Mouse (Mus musculus) CH12.LX (cell line): ENCODE measurements at regions not wholly inside any gene's neighbourhood (a gene's known extent, or its start where the extent isn't known, plus 50 kb on each side); places are given as distances from the start of the nearest gene placed in this dataset.

Experiments
- DNase-seq: peaks from one replicate; pipeline ENCODE4 v3.0.0-alpha.2; 2013; ENCODE audit errors: extremely low read depth
- H3K27ac ChIP-seq: 2 replicates; pipeline ENCODE4 v1.5.1; 2012; ENCODE audit warnings: low read depth, mild to moderate bottlenecking, control low read depth, moderate library complexity; ENCODE audit not compliant: insufficient read depth
- H3K27me3 ChIP-seq: replicated peaks from 2 replicates; pipeline ENCODE3; 2012; ENCODE audit warnings: inconsistent platforms
- H3K36me3 ChIP-seq, 2 experiments: replicated peaks in 1 of 2; 2 replicates each; pipeline versions ENCODE3 to v1.6.1; 2012; ENCODE audit warnings: inconsistent platforms in 1 of 2, low read length in 1 of 2, mild to moderate bottlenecking in 1 of 2, mixed read lengths in 1 of 2, moderate library complexity in 1 of 2; ENCODE audit not compliant: control insufficient read depth in 1 of 2, insufficient read depth in 1 of 2
- H3K4me1 ChIP-seq, 2 experiments: 2 replicates each; pipeline ENCODE4 v1.6.1; 2012; ENCODE audit warnings: inconsistent platforms in 1 of 2, moderate library complexity in 1 of 2; ENCODE audit not compliant: insufficient read depth in 2 of 2, control insufficient read depth in 1 of 2
- H3K4me2 ChIP-seq: 2 replicates; pipeline ENCODE4 v1.6.1; 2012; ENCODE audit warnings: low read depth, mild to moderate bottlenecking, control low read depth; ENCODE audit not compliant: poor library complexity, insufficient read depth, severe bottlenecking
- H3K4me3 ChIP-seq, 3 experiments: fragments of 150-350 bp in 1 of 3; sonication (generic) in 1 of 3; replicated peaks in 1 of 3; 2 replicates each; pipeline versions ENCODE3 to v1.5.1; 2011 to 2012; ENCODE audit warnings: low read depth in 2 of 3, low read length in 2 of 3, mild to moderate bottlenecking in 2 of 3, moderate library complexity in 2 of 3, control low read depth in 1 of 3, improper control_type of control experiment in 1 of 3, inconsistent platforms in 1 of 3, mixed read lengths in 1 of 3; ENCODE audit not compliant: poor library complexity in 1 of 3
- H3K79me2 ChIP-seq: replicated peaks from 2 replicates; pipeline ENCODE4 v1.6.1; 2012; ENCODE audit warnings: mild to moderate bottlenecking, moderate library complexity; ENCODE audit not compliant: control insufficient read depth, poor library complexity, insufficient read depth, severe bottlenecking; ENCODE audit errors: extremely low read depth
- H3K9ac ChIP-seq: 2 replicates; pipeline ENCODE4 v1.6.1; 2012; ENCODE audit warnings: low read depth, mild to moderate bottlenecking, control low read depth, moderate library complexity; ENCODE audit not compliant: insufficient read depth
- H3K9me3 ChIP-seq: replicated peaks from 2 replicates; pipeline ENCODE3; 2012; ENCODE audit warnings: low read length, inconsistent platforms, mixed read lengths
- BHLHE40 ChIP-seq: IDR thresholded peaks from 2 replicates; pipeline ENCODE4 v1.6.1; 2011; ENCODE audit warnings: mild to moderate bottlenecking, low read depth, low read length, improper control_type of control experiment
- CHD1 ChIP-seq: IDR thresholded peaks from 2 replicates; pipeline ENCODE4 v1.6.1; 2012; ENCODE audit warnings: low read depth, low read length, improper control_type of control experiment, inconsistent platforms
- CHD2 ChIP-seq: IDR thresholded peaks from 2 replicates; pipeline ENCODE4 v1.6.1; 2011; ENCODE audit warnings: low read length, improper control_type of control experiment
- EP300 ChIP-seq: IDR thresholded peaks from 2 replicates; pipeline ENCODE4 v1.6.1; 2011; ENCODE audit warnings: low read length, improper control_type of control experiment
- ETS1 ChIP-seq: conservative IDR thresholded peaks from 2 replicates; pipeline ENCODE4 v1.6.1; 2012; ENCODE audit warnings: low read depth, mild to moderate bottlenecking, inconsistent platforms, low read length, improper control_type of control experiment, moderate library complexity
- HCFC1 ChIP-seq: IDR thresholded peaks from 2 replicates; pipeline ENCODE4 v1.6.1; 2012; ENCODE audit warnings: low read depth, mild to moderate bottlenecking, inconsistent platforms, low read length, improper control_type of control experiment
- IRF4 ChIP-seq: IDR thresholded peaks from 2 replicates; pipeline ENCODE4 v1.6.1; 2014; ENCODE audit warnings: low read depth, mild to moderate bottlenecking, inconsistent platforms, low read length, improper control_type of control experiment
- JUND ChIP-seq: conservative IDR thresholded peaks from 2 replicates; pipeline ENCODE4 v1.6.1; 2011; ENCODE audit warnings: low read depth, low read length, improper control_type of control experiment
- KAT2A ChIP-seq: IDR thresholded peaks from 2 replicates; pipeline ENCODE4 v1.6.1; 2012; ENCODE audit warnings: low read length, improper control_type of control experiment, inconsistent platforms; ENCODE audit not compliant: insufficient replicate concordance
- MAFK ChIP-seq: IDR thresholded peaks from 2 replicates; pipeline ENCODE4 v1.6.1; 2011; ENCODE audit warnings: low read length, improper control_type of control experiment; ENCODE audit not compliant: insufficient replicate concordance
- MAX ChIP-seq: IDR thresholded peaks from 2 replicates; pipeline ENCODE4 v1.6.1; 2011; ENCODE audit warnings: low read length, improper control_type of control experiment
- MEF2A ChIP-seq: IDR thresholded peaks from 2 replicates; pipeline ENCODE4 v1.6.1; 2014; ENCODE audit warnings: low read depth, mild to moderate bottlenecking, inconsistent platforms, low read length, improper control_type of control experiment, borderline replicate concordance
- MXI1 ChIP-seq: IDR thresholded peaks from 2 replicates; pipeline ENCODE4 v1.6.1; 2011; ENCODE audit warnings: mild to moderate bottlenecking, low read depth, low read length, improper control_type of control experiment
- NELFE ChIP-seq: IDR thresholded peaks from 2 replicates; pipeline ENCODE4 v1.6.1; 2011; ENCODE audit warnings: low read depth, low read length, improper control_type of control experiment
- NRF1 ChIP-seq: IDR thresholded peaks from 2 replicates; pipeline ENCODE4 v1.6.1; 2014; ENCODE audit warnings: low read depth, mild to moderate bottlenecking, inconsistent platforms, low read length, improper control_type of control experiment, moderate library complexity
- POLR2A ChIP-seq: IDR thresholded peaks from 2 replicates; pipeline ENCODE4 v1.6.1; 2011; ENCODE audit warnings: low read depth, mild to moderate bottlenecking, improper control_type of control experiment, low read length
- POLR2AphosphoS2 ChIP-seq: IDR thresholded peaks from 2 replicates; pipeline ENCODE4 v1.6.1; 2011; ENCODE audit warnings: low read depth, low read length, improper control_type of control experiment
- RAD21 ChIP-seq: IDR thresholded peaks from 2 replicates; pipeline ENCODE4 v1.6.1; 2011; ENCODE audit warnings: low read depth, mild to moderate bottlenecking, low read length, improper control_type of control experiment, moderate library complexity
- RCOR1 ChIP-seq: conservative IDR thresholded peaks from 2 replicates; pipeline ENCODE4 v1.6.1; 2012; ENCODE audit warnings: low read depth, mild to moderate bottlenecking, inconsistent platforms, low read length, improper control_type of control experiment
- SIN3A ChIP-seq: IDR thresholded peaks from 2 replicates; pipeline ENCODE4 v1.6.1; 2012; ENCODE audit warnings: low read length, improper control_type of control experiment, inconsistent platforms
- SMC3 ChIP-seq: IDR thresholded peaks from 2 replicates; pipeline ENCODE4 v1.6.1; 2011; ENCODE audit warnings: low read depth, low read length, improper control_type of control experiment
- TCF12 ChIP-seq: IDR thresholded peaks from 2 replicates; pipeline ENCODE4 v1.6.1; 2014; ENCODE audit warnings: low read depth, mild to moderate bottlenecking, inconsistent platforms, low read length, improper control_type of control experiment
- UBTF ChIP-seq: IDR thresholded peaks from 2 replicates; pipeline ENCODE4 v1.6.1; 2012; ENCODE audit warnings: low read depth, mild to moderate bottlenecking, inconsistent platforms, low read length, improper control_type of control experiment, moderate library complexity
- USF1 ChIP-seq: IDR thresholded peaks from 2 replicates; pipeline ENCODE4 v1.6.1; 2014; ENCODE audit warnings: low read depth, mild to moderate bottlenecking, inconsistent platforms, low read length, improper control_type of control experiment
- USF2 ChIP-seq: conservative IDR thresholded peaks from 2 replicates; pipeline ENCODE4 v1.6.1; 2011; ENCODE audit warnings: low read depth, low read length, improper control_type of control experiment
- ZC3H11A ChIP-seq: IDR thresholded peaks from 2 replicates; pipeline ENCODE4 v1.6.1; 2012; ENCODE audit warnings: low read depth, mild to moderate bottlenecking, inconsistent platforms, low read length, improper control_type of control experiment
- ZKSCAN1 ChIP-seq: IDR thresholded peaks from 2 replicates; pipeline ENCODE4 v1.6.1; 2012; ENCODE audit warnings: low read depth, inconsistent platforms, low read length, improper control_type of control experiment, borderline replicate concordance
- ZMIZ1 ChIP-seq: IDR thresholded peaks from 2 replicates; pipeline ENCODE4 v1.6.1; 2012; ENCODE audit warnings: low read depth, mild to moderate bottlenecking, inconsistent platforms, low read length, improper control_type of control experiment
- ZNF384 ChIP-seq: IDR thresholded peaks from 2 replicates; pipeline ENCODE4 v1.6.1; 2012; ENCODE audit warnings: low read depth, low read length, improper control_type of control experiment, inconsistent platforms
- dilution Hi-C: fragments of 300-500 bp; cut with MboI; formaldehyde crosslinking; loops from 2 replicates; pipeline ENCODE4 v1.14.3; 2020; ENCODE audit warnings: low sequenced_read_pairs; ENCODE audit not compliant: extremely low pct_unique_long_range_greater_than_20kb, extremely low pct_ligation_motif_present
- in situ Hi-C: fragments of 300-500 bp; cut with MboI; formaldehyde crosslinking; loops from 3 replicates; pipeline ENCODE4 v1.14.3; 2019; ENCODE audit warnings: low sequenced_read_pairs, low pct_ligation_motif_present, low pct_unique_long_range_greater_than_20kb, mixed read lengths

DNA sequence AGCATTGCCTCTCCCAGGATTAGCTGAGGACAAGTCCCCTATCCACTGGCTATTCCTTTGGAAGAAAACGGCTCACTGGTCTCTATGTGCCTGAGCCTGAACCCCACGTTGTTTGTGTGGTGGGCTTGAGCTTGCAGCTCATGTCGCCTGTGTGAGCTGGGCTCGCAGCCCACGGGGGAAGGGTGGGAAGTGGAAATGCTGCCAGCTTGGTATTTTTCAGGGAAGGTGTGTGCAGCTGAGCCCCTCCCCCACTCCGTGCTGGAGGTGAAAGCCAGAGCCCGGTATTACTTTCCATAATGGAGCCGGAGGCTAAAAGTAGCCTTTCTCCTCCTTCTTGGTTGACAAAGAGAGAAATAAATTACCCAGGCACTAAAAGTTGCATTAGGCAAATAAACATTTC is 180.5 kb upstream of the Zc3h12a start:
- H3K79me2 ChIP-seq: no peaks in the 10 kb centered on the region
- H3K36me3 ChIP-seq: no peaks in the 10 kb centered on the region
- dilution Hi-C loops (no loop called here), in situ Hi-C loops (no loop called here)
- H3K9ac ChIP-seq: no peak overlapping the region
- H3K4me2 ChIP-seq: no peak overlapping the region
- H3K4me1 ChIP-seq: no peaks in the 10 kb centered on the region
- H3K27me3 ChIP-seq: peaks cover 88% of the 10 kb centered on the region
- H3K27ac ChIP-seq: no peak overlapping the region
- TF ChIP-seq ZKSCAN1 (no peak), USF1 (no peak), ETS1 (no peak), JUND (no peak), RCOR1 (no peak), KAT2A (no peak), USF2 (no peak), POLR2A (no peak), ZNF384 (no peak), EP300 (no peak), NRF1 (no peak), SIN3A (no peak), BHLHE40 (no peak), TCF12 (no peak), NELFE (no peak), MEF2A (no peak), MAX (no peak), ZC3H11A (no peak), SMC3 (no peak)
- no peak overlapping the region for H3K4me3 ChIP-seq
- DNase-seq: no peak
- no peaks in the 10 kb centered on the region for H3K9me3 ChIP-seq

DNA sequence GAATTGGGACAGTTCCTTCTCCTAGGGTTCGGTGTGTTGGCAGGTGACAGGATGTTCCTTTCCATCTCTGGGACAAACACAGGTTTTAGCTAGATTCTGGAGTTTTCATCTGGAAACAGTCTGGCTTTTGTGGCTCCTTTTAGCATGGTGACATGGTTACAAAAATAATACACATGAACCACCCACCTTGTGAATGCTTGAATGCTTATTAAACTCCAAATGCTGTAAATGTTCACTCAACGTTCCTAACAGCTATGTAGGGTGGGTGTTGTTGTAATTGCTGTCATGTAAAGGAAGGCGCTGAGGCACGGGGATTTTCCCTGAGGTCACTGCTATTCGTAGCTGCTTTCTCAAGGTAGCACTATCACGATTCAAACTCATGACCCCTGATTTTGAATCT is 178.1 kb upstream of the Zc3h12a start:
- dilution Hi-C loops: no loop called here

More for the DNA sequence above, 178.1 kb upstream of the Zc3h12a start:
- Histone ChIP-seq H3K36me3 (no peaks in the 10 kb centered on the region), H3K4me3 (no peak overlapping the region), H3K27ac (no peak overlapping the region), H3K9me3 (no peaks in the 10 kb centered on the region), H3K4me1 (no peaks in the 10 kb centered on the region), H3K9ac (no peak overlapping the region), H3K27me3 (peaks cover 88% of the 10 kb centered on the region), H3K4me2 (no peak overlapping the region), H3K79me2 (no peaks in the 10 kb centered on the region)
- TF ChIP-seq MXI1 (no peak), MAX (no peak), ETS1 (no peak), RAD21 (no peak), UBTF (no peak), MAFK (no peak), CHD2 (no peak), ZMIZ1 (no peak), CHD1 (no peak), USF2 (no peak), KAT2A (no peak), POLR2AphosphoS2 (no peak), IRF4 (no peak), USF1 (no peak), MEF2A (no peak), HCFC1 (no peak)
- in situ Hi-C loops: no loop called here
- no peak for DNase-seq
